Mouse (Mus musculus) mouse trophoblast stem cell (cell line): ENCODE measurements around the gene Ptgdr2.

ENCODE experiments used
- in situ Hi-C, 2 experiments: fragments of 300-500 bp; cut with MseI, MboI; formaldehyde crosslinking; loops; 2 replicates in 1 of 2; 3 replicates in 1 of 2; pipeline ENCODE4 v1.15.1; 2025

The Ptgdr2 gene

DNA sequence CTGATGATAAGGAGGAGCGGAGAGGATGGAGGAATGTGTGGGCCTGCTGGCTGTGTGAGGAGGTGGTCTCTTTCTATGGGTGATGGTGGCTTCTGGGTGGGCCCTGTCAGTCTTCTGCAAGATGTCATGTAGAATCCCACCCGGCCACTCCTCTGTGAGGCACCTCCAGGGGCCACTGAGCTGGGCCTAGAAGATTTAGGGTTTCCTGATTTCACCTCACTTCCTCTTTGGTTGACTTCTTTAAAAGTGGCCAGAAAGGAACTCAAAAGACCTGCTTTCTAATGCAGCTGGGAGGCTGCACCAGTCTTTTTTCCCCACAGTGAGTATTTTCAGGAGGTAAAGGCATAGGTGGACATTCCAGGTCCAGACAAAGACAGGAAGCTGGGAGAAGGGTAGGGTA lies 6.3 kb upstream of the Ptgdr2 start:
- in situ Hi-C loops: no loop called here

DNA sequence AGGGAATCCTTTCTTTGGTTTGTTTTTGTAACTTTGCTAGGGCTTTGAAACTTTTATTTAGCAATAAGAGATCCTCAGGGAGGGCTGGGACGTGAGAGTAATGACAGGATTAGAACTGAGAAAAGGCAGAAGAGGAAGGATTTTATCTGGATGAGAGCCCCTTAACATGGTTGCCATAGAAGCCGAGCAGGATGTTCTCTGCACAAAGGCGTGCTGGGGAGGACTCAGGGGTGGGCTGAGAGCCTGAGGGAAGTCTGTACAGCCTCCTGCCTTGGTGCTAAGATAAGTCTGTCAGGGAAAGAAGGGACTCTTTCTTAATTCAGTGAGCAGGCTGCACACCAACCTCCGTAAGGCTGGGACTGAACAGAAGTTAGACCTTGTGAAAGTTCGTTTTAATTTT lies 1.9 kb upstream of the Ptgdr2 start:
- in situ Hi-C loops: no loop called here

- in situ Hi-C loops: no loop called here
Measured at GRCm38 (mm10) chr19:10936077-10936476, 883 bp upstream of the Ptgdr2 start.

DNA sequence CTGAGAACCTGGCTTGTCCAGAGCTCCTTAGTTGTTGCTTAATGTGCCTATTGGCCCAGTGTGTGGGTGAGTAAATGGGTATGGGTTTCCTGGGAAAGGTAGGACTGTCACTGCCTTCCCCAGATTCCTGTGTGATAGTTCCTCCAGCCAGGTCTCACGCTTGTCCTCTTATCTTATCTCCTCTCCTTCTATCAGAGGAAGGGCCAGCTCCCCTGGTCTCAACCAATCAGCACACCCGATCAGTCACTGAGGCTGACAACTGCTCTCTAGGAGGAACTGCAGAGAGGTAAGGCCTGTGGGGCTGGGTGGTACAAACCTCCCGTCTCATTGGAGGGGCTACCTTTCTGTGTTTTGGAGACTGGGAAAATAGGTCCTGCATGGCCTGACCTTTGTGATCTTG lies 1.8 kb downstream of the Ptgdr2 start:
- in situ Hi-C loops: no loop called here

DNA sequence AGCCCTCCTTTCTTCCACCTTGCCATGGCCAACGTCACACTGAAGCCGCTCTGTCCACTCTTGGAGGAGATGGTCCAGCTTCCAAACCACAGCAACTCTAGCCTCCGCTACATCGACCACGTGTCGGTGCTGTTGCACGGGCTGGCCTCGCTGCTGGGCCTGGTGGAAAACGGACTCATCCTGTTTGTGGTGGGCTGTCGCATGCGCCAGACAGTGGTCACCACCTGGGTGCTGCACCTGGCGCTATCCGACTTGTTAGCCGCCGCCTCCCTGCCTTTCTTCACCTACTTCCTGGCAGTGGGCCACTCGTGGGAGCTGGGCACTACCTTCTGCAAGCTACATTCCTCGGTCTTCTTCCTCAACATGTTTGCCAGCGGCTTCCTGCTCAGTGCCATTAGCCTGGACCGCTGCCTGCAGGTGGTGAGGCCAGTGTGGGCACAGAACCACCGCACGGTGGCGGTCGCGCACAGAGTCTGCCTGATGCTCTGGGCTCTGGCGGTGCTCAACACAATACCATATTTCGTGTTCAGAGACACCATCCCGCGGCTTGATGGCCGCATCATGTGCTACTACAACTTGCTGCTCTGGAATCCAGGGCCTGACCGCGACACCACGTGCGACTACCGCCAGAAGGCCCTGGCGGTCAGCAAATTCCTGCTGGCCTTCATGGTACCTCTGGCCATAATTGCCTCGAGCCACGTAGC lies 3.3 kb downstream of the Ptgdr2 start:
- in situ Hi-C loops: loop anchor here in 1 of 2 experiments (10.0 kb wide), 1 partner anchor 225 kb away; no protein-coding TSS in a partner anchor

GRCm38 (mm10) chr19:10940801-10941457 lies 4.0 kb downstream of the Ptgdr2 start:
- in situ Hi-C loops: loop anchor here in 1 of 2 experiments (10.0 kb wide), 1 partner anchor 226 kb away; no protein-coding TSS in a partner anchor

- in situ Hi-C loops: loop anchor here in 1 of 2 experiments (10.0 kb wide), 1 partner anchor 229 kb away; no protein-coding TSS in a partner anchor
Measured at GRCm38 (mm10) chr19:10943955-10944354, 7.0 kb downstream of the Ptgdr2 start.

- in situ Hi-C loops: loop anchor here in 1 of 2 experiments (10.0 kb wide), 1 partner anchor 232 kb away; no protein-coding TSS in a partner anchor
Measured at GRCm38 (mm10) chr19:10946506-10946905, 9.5 kb downstream of the Ptgdr2 start.

DNA sequence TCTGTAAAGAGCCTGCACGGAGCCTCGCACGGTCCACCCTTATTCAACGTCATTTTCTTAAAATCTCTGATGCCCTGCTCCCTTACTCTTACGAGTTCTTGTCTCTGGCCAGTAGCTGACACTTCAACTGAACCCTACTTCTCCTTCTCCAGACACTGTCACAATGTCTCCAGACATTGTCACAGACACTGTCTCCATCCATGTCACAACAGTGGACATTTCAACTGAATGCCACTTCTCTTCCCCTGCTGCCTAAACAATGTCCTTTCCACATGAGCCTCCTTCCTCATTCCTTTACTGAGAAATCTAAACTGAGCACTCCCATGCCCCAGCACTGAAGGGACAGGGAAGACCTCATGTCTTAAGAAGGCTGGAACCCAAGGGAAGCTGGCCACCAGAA lies 10.3 kb downstream of the Ptgdr2 start:
- in situ Hi-C loops: loop anchor here in 1 of 2 experiments (10.0 kb wide), 1 partner anchor 232 kb away; no protein-coding TSS in a partner anchor

- in situ Hi-C loops: loop anchor here in 1 of 2 experiments (10.0 kb wide), 1 partner anchor 234 kb away; no protein-coding TSS in a partner anchor
Measured at GRCm38 (mm10) chr19:10948416-10948815, 11.5 kb downstream of the Ptgdr2 start.

DNA sequence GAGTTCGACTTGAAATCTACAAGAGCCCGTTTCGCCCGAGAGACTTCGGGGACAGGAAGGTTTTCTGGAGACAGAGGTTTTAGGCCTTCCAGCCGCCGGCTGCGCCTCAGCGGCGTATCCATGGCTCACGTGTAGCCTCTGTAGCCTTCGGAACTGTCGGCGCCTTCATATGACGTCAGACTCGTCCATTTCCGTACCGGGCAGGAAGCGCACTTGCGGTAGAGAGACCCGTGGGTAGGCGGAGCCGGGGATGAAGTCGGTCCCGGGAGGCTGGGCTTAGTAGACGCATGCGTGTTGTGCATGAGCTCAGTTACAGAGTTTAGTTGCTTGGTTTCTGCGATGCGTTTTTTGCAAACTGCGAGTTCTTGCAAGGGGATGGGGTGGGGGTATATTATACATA lies 12.2 kb downstream of the Ptgdr2 start, which contains the start of gene Ccdc86:
TSS of gene Ccdc86 (minus strand) at position 155 of the 400 bp plus-strand sequence.
- in situ Hi-C loops: loop anchor here in 1 of 2 experiments (10.0 kb wide), 1 partner anchor 234 kb away; no protein-coding TSS in a partner anchor

GRCm38 (mm10) chr19:10949558-10949957 lies 12.6 kb downstream of the Ptgdr2 start:
- in situ Hi-C loops: loop anchor here in 1 of 2 experiments (10.0 kb wide), 1 partner anchor 235 kb away; no protein-coding TSS in a partner anchor

DNA sequence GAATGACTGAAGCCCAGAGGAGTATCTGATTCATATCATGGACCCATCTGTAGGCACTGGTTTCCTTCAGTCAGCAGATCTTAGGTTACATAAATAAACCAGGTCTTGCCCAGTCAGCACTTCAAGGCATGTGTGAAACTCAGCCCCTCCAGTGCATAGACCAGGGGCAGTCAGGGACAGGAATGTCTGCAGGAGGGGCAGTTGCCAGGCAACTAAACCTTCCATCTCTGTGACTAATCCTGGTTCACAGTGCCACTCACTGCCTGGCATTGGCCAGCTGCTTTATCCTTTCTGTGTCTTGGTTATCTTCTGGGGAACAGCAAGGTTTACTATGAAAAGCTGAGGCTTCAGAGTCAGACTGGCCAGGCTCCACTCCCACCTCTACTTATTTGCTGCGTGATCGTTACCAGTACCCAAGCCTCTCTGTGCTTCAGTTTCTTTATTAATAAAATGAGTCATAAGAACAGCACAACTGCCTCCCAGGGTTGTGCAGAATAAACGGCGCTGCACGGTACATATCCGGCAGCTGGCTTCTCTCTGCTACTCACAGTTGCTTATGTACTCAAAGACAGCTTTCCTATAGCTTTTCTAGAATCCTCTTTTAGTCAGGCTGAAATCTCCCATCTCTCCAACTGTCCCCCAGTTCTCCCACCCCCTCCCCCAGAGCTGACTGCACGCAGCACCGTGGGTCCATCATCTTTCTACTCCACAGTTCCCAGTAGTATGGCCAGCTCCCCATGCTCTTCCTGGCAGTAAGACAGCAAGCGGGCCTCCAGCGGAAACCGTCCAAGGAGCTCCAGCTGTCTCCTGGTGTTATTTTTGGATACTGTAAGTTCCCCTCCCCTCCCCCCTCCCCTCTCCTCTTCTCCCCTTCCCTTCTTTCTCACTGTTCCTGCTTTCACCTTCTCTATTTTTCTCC lies 15.3 kb downstream of the Ptgdr2 start:
- in situ Hi-C loops: loop anchor here in 1 of 2 experiments (25.0 kb wide), 1 partner anchor 240 kb away; no protein-coding TSS in a partner anchor

- in situ Hi-C loops: loop anchor here in 1 of 2 experiments (5.0 to 25.0 kb wide), 2 partner anchors 47 to 247 kb away; no protein-coding TSS in a partner anchor
Measured at GRCm38 (mm10) chr19:10959085-10959977, 22.4 kb downstream of the Ptgdr2 start.

- in situ Hi-C loops: loop anchor here in 1 of 2 experiments (5.0 to 25.0 kb wide), 2 partner anchors 48 to 248 kb away; no protein-coding TSS in a partner anchor
Measured at GRCm38 (mm10) chr19:10959978-10960346, 23.0 kb downstream of the Ptgdr2 start.

DNA sequence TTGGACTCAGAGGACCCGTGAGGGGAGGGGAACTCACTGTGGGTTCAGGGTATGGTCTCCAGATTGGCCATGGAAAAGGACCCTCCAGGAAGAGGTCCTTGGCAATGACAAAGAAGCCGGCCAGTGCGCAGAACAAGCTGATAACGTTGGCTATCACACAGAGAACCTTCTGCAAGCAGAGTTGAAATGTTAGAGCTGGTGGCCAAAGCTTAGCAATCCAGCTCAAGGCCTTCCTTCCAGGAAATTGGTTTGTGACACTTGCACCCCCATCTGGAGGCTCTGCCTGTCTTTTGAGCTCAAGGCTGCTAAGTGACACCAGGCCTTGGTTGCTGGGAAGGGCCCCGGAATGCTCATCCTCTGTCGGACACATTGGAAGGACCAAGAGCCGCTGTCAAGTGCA lies 28.8 kb downstream of the Ptgdr2 start:
- in situ Hi-C loops: loop anchor here in 1 of 2 experiments (25.0 kb wide), 1 partner anchor 253 kb away; no protein-coding TSS in a partner anchor

DNA sequence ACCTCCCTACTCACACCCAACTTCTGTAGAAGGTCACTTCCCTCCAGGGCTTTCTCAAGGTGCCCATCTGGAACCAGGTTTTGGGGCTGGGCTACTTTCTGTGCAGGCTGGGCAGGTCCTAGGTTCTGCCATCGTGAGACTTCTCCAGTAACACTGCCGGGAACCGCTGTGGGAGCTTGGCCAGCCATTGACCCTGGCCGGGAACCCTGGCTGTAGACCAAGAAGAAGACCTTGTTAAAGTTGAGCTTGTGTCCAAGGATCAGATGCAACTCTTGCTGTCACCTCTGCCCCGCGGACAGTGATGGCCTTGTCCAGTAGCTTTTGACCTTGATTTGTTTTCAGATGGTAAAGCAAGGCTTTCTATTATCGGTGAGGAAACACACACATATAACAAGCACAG lies 31.6 kb downstream of the Ptgdr2 start:
- in situ Hi-C loops: loop anchor here in 1 of 2 experiments (25.0 kb wide), 1 partner anchor 256 kb away; no protein-coding TSS in a partner anchor

DNA sequence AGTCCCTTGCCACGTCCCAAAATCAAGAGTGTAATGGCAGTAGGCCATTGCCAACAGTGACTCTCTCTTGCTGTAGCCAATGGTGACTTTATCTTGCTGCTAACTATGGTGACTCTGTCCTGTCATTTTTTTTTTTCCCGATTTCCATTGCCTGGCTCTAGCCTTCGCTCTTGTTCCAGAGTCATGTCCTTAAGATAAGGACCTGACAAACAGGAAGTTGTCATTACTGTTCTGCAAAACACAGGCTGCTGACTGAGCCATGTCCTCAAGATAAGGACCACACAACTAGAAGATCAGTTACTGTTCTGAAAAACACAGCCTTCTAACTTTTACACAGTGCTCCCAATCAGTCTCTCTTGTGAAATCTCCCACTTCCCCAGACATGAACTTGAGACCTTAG lies 33.5 kb downstream of the Ptgdr2 start:
- in situ Hi-C loops: loop anchor here in 1 of 2 experiments (25.0 kb wide), 1 partner anchor 258 kb away; no protein-coding TSS in a partner anchor

- in situ Hi-C loops: loop anchor here in 1 of 2 experiments (25.0 kb wide), 1 partner anchor 260 kb away; no protein-coding TSS in a partner anchor
Measured at GRCm38 (mm10) chr19:10972660-10973059, 35.7 kb downstream of the Ptgdr2 start.
